Mouse (Mus musculus) heart, embryonic 13.5 days (tissue): ENCODE results near the gene Zfp326. TPM values are rescaled to one million over a fixed set of nuclear protein-coding genes. Genes with fewer than 3 reads are reported as not detected.
A peak's percentile ranks its signal among the peaks of the same experiment; 100 is the strongest.
"Not testable (repeated sequence)": the region's sequence is repeated elsewhere in the genome, so short reads cannot be mapped to it uniquely, and the experiment has no call there.

Source experiments
- ATAC-seq: fragments of 200-750 bp; cut with Nextera tagmentation; 2 replicates; pipeline ENCODE4 v1.8.0; 2017; ENCODE audit warnings: moderate TSS enrichment; ENCODE audit not compliant: insufficient number of reproducible peaks, low FRiP score, low TSS enrichment; ENCODE audit errors: extremely low read depth
- H3K27ac ChIP-seq: fragments of 300-500 bp; sonication (generic); replicated peaks from 2 replicates; pipeline ENCODE4 v1.5.1; 2015; ENCODE audit warnings: moderate library complexity, mild to moderate bottlenecking, inconsistent platforms
- H3K27me3 ChIP-seq: fragments of 300-500 bp; sonication (generic); replicated peaks from 2 replicates; pipeline ENCODE4 v1.6.1; 2015; ENCODE audit warnings: mild to moderate bottlenecking, inconsistent platforms
- H3K36me3 ChIP-seq: fragments of 300-500 bp; sonication (generic); 2 replicates; pipeline ENCODE4 v1.6.1; 2015; ENCODE audit warnings: mild to moderate bottlenecking, inconsistent platforms
- H3K4me1 ChIP-seq: fragments of 300-500 bp; sonication (generic); 2 replicates; pipeline ENCODE4 v1.6.1; 2015; ENCODE audit warnings: inconsistent platforms
- H3K4me2 ChIP-seq: fragments of 300-500 bp; sonication (generic); 2 replicates; pipeline ENCODE4 v1.6.1; 2015; ENCODE audit warnings: inconsistent platforms, mild to moderate bottlenecking, moderate library complexity
- H3K4me3 ChIP-seq: fragments of 300-500 bp; sonication (generic); 2 replicates; pipeline ENCODE4 v1.5.1; 2015; ENCODE audit warnings: moderate library complexity, mild to moderate bottlenecking, inconsistent platforms
- H3K9ac ChIP-seq: fragments of 300-500 bp; sonication (generic); 2 replicates; pipeline ENCODE4 v1.6.1; 2015; ENCODE audit warnings: inconsistent platforms, mild to moderate bottlenecking, moderate library complexity
- H3K9me3 ChIP-seq: fragments of 300-500 bp; sonication (generic); 2 replicates; pipeline ENCODE4 v1.6.1; 2016; ENCODE audit warnings: inconsistent platforms
- WGBS: fragments of 180-500 bp; shearing (Covaris S2); methylation state at CpG from one replicate; pipeline ENCODE4 v1.1.7; 2015; ENCODE audit warnings: mixed read lengths; 5-methylcytosine and 5-hydroxymethylcytosine counted together
- polyA plus RNA-seq: library from polyadenylated mRNA; unstranded; fragments of >200 nt; fragmentation: Nextera tagmentation; extraction: Ambion mirVana; gene quantifications from 2 replicates; pipeline ENCODE4 v1.2.1, GENCODE M21; 2015

The Zfp326 gene
- polyA plus RNA-seq, 1 experiment from 2014 or later, result 24.2 TPM

DNA sequence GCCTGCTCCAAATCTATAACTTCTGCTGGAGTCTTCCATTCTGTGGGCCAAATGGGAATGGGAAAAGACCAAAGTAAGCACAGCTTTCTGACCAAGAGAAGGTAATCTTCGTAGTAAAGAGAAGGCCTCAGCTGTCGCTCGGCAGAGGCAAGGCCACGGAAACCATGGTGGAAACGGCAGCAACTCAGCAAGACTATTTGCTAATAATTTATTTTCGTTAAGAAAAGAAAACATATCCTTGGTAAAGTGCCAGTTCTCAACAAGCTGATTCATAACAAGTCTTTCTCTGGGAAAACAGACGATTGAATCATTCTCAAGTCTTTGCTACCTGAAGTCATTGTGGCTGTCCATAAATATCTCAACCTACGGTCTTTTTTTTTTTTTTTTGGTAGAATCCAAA, 28.6 kb upstream of the Zfp326 start:
- H3K27me3 ChIP-seq, result 0 out of 2 replicates have a peak, but pooled peaks cover 5% of the 10 kb centered on the region
- no peak overlapping the region for H3K9ac ChIP-seq
- no peak overlapping the region for H3K4me2 ChIP-seq
- 82% methylated on average over 8 of the region's 8 CpGs for WGBS
- H3K27ac ChIP-seq, result no peak overlapping the region
- no peaks in the 10 kb centered on the region for H3K36me3 ChIP-seq
- no peak for ATAC-seq
- no peak overlapping the region for H3K4me3 ChIP-seq
- H3K4me1 ChIP-seq, result peaks cover 7% of the 10 kb centered on the region
- H3K9me3 ChIP-seq, result no peaks in the 10 kb centered on the region

- H3K27me3 ChIP-seq, result 0 out of 2 replicates have a peak, but pooled peaks cover 5% of the 10 kb centered on the region
- no peaks in the 10 kb centered on the region for H3K9me3 ChIP-seq
- 58% methylated on average over 4 of the region's 4 CpGs for WGBS
- peaks cover 7% of the 10 kb centered on the region for H3K4me1 ChIP-seq
- no peak overlapping the region for H3K9ac ChIP-seq
- no peak overlapping the region for H3K27ac ChIP-seq
- no peak overlapping the region for H3K4me3 ChIP-seq
- H3K4me2 ChIP-seq, result no peak overlapping the region
- ATAC-seq, result no peak
- no peaks in the 10 kb centered on the region for H3K36me3 ChIP-seq
Measured at GRCm38 (mm10) chr5:105849222-105849621, 27.1 kb upstream of the Zfp326 start.

DNA sequence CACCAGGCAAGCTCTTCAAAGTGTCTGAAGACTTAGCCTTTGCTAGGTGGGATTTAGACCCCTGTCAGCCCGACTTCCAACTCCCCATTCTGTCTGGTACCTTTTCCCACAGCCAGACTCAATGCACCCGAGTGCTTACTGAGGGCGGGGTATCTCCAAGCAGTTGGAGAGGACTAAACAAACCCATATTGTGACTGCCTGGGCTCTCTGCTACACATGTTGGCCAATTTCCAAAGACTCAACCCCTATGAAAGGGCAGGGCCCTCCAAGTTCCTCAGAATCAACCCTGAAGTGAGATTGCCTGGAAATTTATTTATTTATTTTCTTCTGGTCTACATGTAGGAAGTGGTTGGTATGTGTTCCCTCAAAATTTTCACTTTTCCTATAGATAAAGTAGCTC, 26.7 kb upstream of the Zfp326 start:
- no peak for ATAC-seq
- WGBS, result 51% methylated on average over 3 of the region's 3 CpGs

DNA sequence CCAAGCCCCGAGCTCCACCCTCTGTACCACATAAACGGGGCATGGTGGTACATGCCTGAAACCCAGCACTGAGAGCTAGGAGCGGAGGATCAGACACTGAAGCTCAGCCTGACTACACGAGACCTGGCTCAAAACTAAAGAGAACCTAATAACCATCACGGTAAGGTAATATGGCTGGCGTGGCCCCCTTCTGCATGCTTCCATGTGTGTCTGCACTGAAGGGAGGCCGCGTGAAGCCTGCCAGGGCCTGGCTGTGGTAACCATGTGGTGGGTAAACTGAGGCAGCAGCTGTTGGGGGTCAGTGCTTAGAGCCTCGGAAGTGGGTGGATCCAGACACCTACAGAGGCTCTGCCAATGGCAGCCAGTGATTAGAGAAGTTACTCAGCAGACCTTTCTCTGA, 23.1 kb upstream of the Zfp326 start:
- Histone ChIP-seq H3K36me3 (no peaks in the 10 kb centered on the region), H3K4me1 (peaks cover 9% of the 10 kb centered on the region), H3K27ac (no peak overlapping the region), H3K9ac (no peak overlapping the region), H3K27me3 (0 out of 2 replicates have a peak, but pooled peaks cover 10% of the 10 kb centered on the region), H3K4me3 (no peak overlapping the region), H3K9me3 (no peaks in the 10 kb centered on the region), H3K4me2 (no peak overlapping the region)
- 81% methylated on average over 9 of the region's 9 CpGs for WGBS
- no peak for ATAC-seq

More for the DNA sequence above, 26.7 kb upstream of the Zfp326 start:
- Histone ChIP-seq H3K9me3 (no peaks in the 10 kb centered on the region), H3K27ac (no peak overlapping the region), H3K36me3 (no peaks in the 10 kb centered on the region), H3K4me1 (peaks cover 7% of the 10 kb centered on the region), H3K9ac (no peak overlapping the region), H3K27me3 (0 out of 2 replicates have a peak, but pooled peaks cover 5% of the 10 kb centered on the region), H3K4me2 (no peak overlapping the region), H3K4me3 (no peak overlapping the region)

DNA sequence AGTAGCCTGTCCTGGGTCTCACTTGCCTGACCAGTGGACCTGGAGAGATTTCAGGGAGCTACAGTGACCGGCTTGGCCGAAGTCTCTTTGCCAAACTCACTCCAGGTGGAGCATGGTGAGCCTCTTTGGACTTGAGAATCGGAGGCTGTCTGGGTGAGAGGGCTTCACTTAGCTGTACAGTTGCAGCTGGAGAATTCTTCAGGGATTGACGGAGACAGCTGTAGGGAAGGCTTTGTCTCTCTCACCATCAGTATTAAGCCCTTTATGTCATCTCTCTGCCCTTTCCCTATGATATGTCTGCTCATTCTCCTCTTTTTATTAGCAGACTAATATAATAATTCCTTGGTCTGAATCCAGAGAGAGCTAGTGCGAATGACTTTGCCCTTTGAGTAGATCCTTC, 18.9 kb upstream of the Zfp326 start:
- no peak overlapping the region for H3K9ac ChIP-seq
- 85% methylated on average over 5 of the region's 5 CpGs for WGBS
- H3K4me2 ChIP-seq, result no peak overlapping the region
- no peaks in the 10 kb centered on the region for H3K9me3 ChIP-seq
- no peak for ATAC-seq
- H3K4me3 ChIP-seq, result no peak overlapping the region
- H3K36me3 ChIP-seq, result no peaks in the 10 kb centered on the region
- no peak overlapping the region for H3K27ac ChIP-seq
- 0 out of 2 replicates have a peak, but pooled peaks cover 5% of the 10 kb centered on the region for H3K27me3 ChIP-seq
- H3K4me1 ChIP-seq, result peaks cover 12% of the 10 kb centered on the region

DNA sequence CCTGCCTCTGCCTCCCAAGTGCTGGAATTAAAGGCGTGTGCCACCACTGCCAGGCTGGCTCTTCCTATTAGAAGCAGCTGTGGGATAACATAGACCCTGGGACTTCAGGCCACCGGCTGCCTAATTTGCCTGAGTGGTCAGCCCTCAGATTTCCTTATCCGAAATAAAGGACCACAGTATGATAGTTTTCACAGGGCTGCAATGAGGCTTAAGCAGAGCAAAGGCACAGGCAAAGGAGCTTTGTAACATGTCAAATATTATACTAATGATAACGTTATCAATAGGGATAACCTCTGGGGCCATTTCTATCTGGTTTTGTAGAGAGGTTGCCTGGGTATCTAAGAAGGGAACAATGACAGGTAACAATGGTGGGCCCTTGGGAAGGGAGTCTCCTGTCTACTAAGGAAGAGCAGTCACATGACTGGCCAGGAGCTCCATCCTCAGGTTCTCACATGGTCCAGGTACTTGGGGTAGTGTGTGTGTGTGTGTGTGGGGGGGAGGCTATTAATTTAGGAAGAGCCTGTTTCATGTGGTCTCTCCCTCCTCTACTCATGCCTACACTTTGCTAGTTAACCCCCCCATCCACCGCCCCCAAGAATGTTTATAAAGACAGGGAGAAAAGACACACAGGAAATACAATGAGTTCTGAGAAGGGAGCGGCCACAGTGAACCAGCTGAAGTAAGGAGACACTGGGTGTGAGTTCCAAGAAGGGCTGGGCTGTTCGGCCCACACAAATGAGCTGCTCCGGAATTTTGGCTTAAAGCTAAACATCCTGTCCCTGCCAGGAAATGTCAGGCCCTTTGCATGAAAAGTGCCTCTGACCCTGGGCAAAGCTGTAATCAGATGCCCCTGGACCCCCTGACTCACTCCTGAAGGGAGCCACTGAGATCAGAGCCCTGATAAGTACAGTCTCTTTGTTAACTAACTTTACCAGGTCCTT, 17.3 kb upstream of the Zfp326 start:
- Histone ChIP-seq H3K4me2 (no peak overlapping the region), H3K9ac (no peak overlapping the region), H3K27me3 (0 out of 2 replicates have a peak, but pooled peaks cover 5% of the 10 kb centered on the region), H3K4me1 (peaks cover 12% of the 10 kb centered on the region), H3K4me3 (no peak overlapping the region), H3K36me3 (no peaks in the 10 kb centered on the region), H3K9me3 (no peaks in the 10 kb centered on the region), H3K27ac (peak overlapping the region; percentile 2; the same call in 1 of the 2 replicates)
- no peak for ATAC-seq
- 59% methylated on average over 8 of the region's 8 CpGs for WGBS

- no peak for ATAC-seq
- Histone ChIP-seq H3K4me3 (no peak overlapping the region), H3K27ac (peak overlapping the region; percentile 2; the same call in 1 of the 2 replicates), H3K4me1 (peaks cover 12% of the 10 kb centered on the region), H3K4me2 (no peak overlapping the region), H3K9ac (no peak overlapping the region), H3K9me3 (no peaks in the 10 kb centered on the region), H3K36me3 (no peaks in the 10 kb centered on the region), H3K27me3 (0 out of 2 replicates have a peak, but pooled peaks cover 4% of the 10 kb centered on the region)
- 47% methylated on average over 11 of the region's 11 CpGs for WGBS
Measured at GRCm38 (mm10) chr5:105859716-105860460, 16.5 kb upstream of the Zfp326 start.

DNA sequence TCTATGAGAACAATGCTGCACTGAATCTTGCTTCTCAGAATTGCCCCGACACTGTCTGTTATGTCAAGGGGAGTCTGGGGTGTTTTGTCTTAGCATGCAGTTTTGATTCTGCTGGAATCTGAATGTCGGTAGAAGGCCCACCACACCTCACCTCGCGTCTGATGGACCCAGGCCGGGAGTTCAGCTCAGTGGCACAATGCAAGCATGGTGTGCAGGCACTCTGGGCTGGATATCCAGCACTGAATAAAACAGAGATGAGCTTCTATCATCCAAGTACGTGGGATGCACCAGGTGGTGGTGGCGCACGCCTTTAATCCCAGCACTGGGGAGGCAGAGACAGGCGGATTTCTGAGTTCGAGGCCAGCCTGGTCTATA, 15.9 kb upstream of the Zfp326 start:
- Histone ChIP-seq H3K27me3 (no peaks in the 10 kb centered on the region), H3K9me3 (no peaks in the 10 kb centered on the region), H3K4me1 (peaks cover 12% of the 10 kb centered on the region), H3K27ac (0 out of 2 replicates have a peak overlapping the region, but pooled peaks have one; percentile 2), H3K4me3 (no peak overlapping the region), H3K4me2 (no peak overlapping the region), H3K9ac (no peak overlapping the region), H3K36me3 (no peaks in the 10 kb centered on the region)
- no peak for ATAC-seq
- 78% methylated on average over 10 of the region's 10 CpGs for WGBS

GRCm38 (mm10) chr5:105861616-105862015, 14.7 kb upstream of the Zfp326 start:
- Histone ChIP-seq H3K4me1 (peaks cover 12% of the 10 kb centered on the region), H3K9ac (no peak overlapping the region), H3K27me3 (peaks cover 5% of the 10 kb centered on the region; the same call in 1 of the 2 replicates), H3K9me3 (no peaks in the 10 kb centered on the region), H3K4me3 (no peak overlapping the region), H3K36me3 (no peaks in the 10 kb centered on the region), H3K4me2 (no peak overlapping the region), H3K27ac (no peak overlapping the region)
- 84% methylated on average over 5 of the region's 5 CpGs for WGBS
- no peak for ATAC-seq

DNA sequence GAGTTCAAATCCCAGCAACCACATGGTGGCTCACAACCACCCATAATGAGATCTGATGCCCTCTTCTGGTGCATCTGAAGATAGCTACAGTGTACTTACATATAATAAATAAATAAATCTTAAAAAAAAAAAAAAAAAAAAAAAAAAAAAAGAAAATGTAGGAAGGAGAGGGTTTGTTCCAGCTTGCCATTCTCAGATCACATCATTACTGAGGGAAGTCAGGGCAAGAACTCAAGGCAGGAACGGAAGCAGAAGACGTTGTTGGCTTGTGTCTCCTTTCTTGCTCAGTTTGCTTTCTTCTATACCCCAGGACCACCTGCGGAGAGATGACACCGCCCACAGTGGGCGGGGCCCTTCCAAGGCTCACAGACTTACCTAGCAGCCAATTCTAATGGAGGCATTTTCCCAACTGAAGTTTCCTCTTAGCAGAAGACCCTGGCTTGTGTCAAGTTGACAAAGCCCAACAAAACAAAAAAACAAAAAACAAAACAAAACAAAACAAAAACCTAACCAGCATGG, 11.2 kb upstream of the Zfp326 start:
- H3K36me3 ChIP-seq, H3K27ac ChIP-seq, ATAC-seq, H3K9me3 ChIP-seq, H3K4me3 ChIP-seq, H3K4me2 ChIP-seq, H3K9ac ChIP-seq: not testable (repeated sequence)
- WGBS, result 64% methylated on average over 5 of the region's 5 CpGs
- Histone ChIP-seq H3K4me1 (peaks cover 13% of the 10 kb centered on the region), H3K27me3 (peaks cover 11% of the 10 kb centered on the region; the same call in 1 of the 2 replicates)

- H3K4me2 ChIP-seq, result peak overlapping the region; percentile 43
- H3K36me3 ChIP-seq, result no peaks in the 10 kb centered on the region
- peaks cover 18% of the 10 kb centered on the region; the same call in 1 of the 2 replicates for H3K27me3 ChIP-seq
- peak overlapping the region; percentile 20; the same call in 1 of the 2 replicates for H3K9ac ChIP-seq
- H3K4me3 ChIP-seq, result no peak overlapping the region
- H3K9me3 ChIP-seq, result no peaks in the 10 kb centered on the region
- peak overlapping the region; percentile 63; the same call in 1 of the 2 replicates for H3K27ac ChIP-seq
- peaks cover 13% of the 10 kb centered on the region for H3K4me1 ChIP-seq
- no peak for ATAC-seq
- 37% methylated on average over 4 of the region's 4 CpGs for WGBS
Measured at GRCm38 (mm10) chr5:105867427-105867826, 8.9 kb upstream of the Zfp326 start.
